Mouse (Mus musculus) midbrain, embryonic 12.5 days (tissue): ENCODE results near the gene Pak3. TPM values are rescaled to one million over a fixed set of nuclear protein-coding genes. Genes with fewer than 3 reads are reported as not detected.

Experiments
- ATAC-seq: fragments of 200-750 bp; cut with Nextera tagmentation; 2 replicates; pipeline ENCODE4 v1.8.0; 2017; ENCODE audit warnings: low read depth, moderate TSS enrichment, moderate library complexity; ENCODE audit not compliant: low FRiP score
- H3K27ac ChIP-seq: fragments of 300-500 bp; sonication (generic); replicated peaks from 2 replicates; pipeline ENCODE4 v1.5.1; 2016; ENCODE audit warnings: mild to moderate bottlenecking
- H3K27me3 ChIP-seq: fragments of 300-500 bp; sonication (generic); 2 replicates; pipeline ENCODE4 v1.6.1; 2016; ENCODE audit warnings: mild to moderate bottlenecking
- H3K36me3 ChIP-seq: fragments of 300-500 bp; sonication (generic); 2 replicates; pipeline ENCODE4 v1.6.1; 2016
- H3K4me1 ChIP-seq: fragments of 300-500 bp; sonication (generic); 2 replicates; pipeline ENCODE4 v1.6.1; 2016
- H3K4me2 ChIP-seq: fragments of 300-500 bp; sonication (generic); replicated peaks from 2 replicates; pipeline ENCODE4 v1.6.1; 2016; ENCODE audit warnings: mild to moderate bottlenecking, moderate library complexity
- H3K4me3 ChIP-seq: fragments of 300-500 bp; sonication (generic); 2 replicates; pipeline ENCODE4 v1.5.1; 2016; ENCODE audit warnings: mild to moderate bottlenecking
- H3K9ac ChIP-seq: fragments of 300-500 bp; sonication (generic); replicated peaks from 2 replicates; pipeline ENCODE4 v1.6.1; 2016; ENCODE audit warnings: mild to moderate bottlenecking, moderate library complexity
- H3K9me3 ChIP-seq: fragments of 300-500 bp; sonication (generic); 2 replicates; pipeline ENCODE4 v1.6.1; 2016; ENCODE audit warnings: mild to moderate bottlenecking
- WGBS: fragments of 180-500 bp; shearing (Covaris S2); methylation state at CpG from one replicate; pipeline ENCODE4 v1.1.7; 2016; 5-methylcytosine and 5-hydroxymethylcytosine counted together
- polyA plus RNA-seq: library from polyadenylated mRNA; unstranded; fragments of >200 nt; fragmentation: Nextera tagmentation; extraction: Ambion mirVana; gene quantifications from 2 replicates; pipeline ENCODE4 v1.2.1, GENCODE M21; 2016

The Pak3 gene
- polyA plus RNA-seq, 1 experiment from 2014 or later: 120 TPM

- H3K9ac ChIP-seq: no peak overlapping the region
- H3K4me3 ChIP-seq: no peak overlapping the region
- H3K27ac ChIP-seq: no peak overlapping the region
- H3K4me1 ChIP-seq: no peaks in the 10 kb centered on the region
- H3K4me2 ChIP-seq: peak overlapping the region; percentile 54
- 60% methylated on average over 4 of the region's 4 CpGs for WGBS
- ATAC-seq: no peak
- H3K9me3 ChIP-seq: no peaks in the 10 kb centered on the region
- H3K36me3 ChIP-seq: no peaks in the 10 kb centered on the region
- peaks cover 57% of the 10 kb centered on the region for H3K27me3 ChIP-seq
Observed at GRCm38 (mm10) chrX:143666991-143667390, 148.6 kb downstream of the Pak3 start.

GRCm38 (mm10) chrX:143668242-143668641 is 149.9 kb downstream of the Pak3 start:
- Histone ChIP-seq H3K4me1 (no peaks in the 10 kb centered on the region), H3K4me2 (no peak overlapping the region), H3K36me3 (no peaks in the 10 kb centered on the region), H3K4me3 (no peak overlapping the region), H3K27me3 (peaks cover 55% of the 10 kb centered on the region), H3K9me3 (no peaks in the 10 kb centered on the region), H3K27ac (no peak overlapping the region), H3K9ac (no peak overlapping the region)
- no peak for ATAC-seq
- 44% methylated on average over 3 of the region's 3 CpGs for WGBS

GRCm38 (mm10) chrX:143678566-143678965 is 160.2 kb downstream of the Pak3 start:
- no peak overlapping the region for H3K4me2 ChIP-seq
- no peak overlapping the region for H3K4me3 ChIP-seq
- WGBS: 67% methylated on average over 2 of the region's 2 CpGs
- no peak overlapping the region for H3K27ac ChIP-seq
- H3K4me1 ChIP-seq: no peaks in the 10 kb centered on the region
- no peak for ATAC-seq
- no peak overlapping the region for H3K9ac ChIP-seq
- H3K27me3 ChIP-seq: no peaks in the 10 kb centered on the region
- H3K36me3 ChIP-seq: no peaks in the 10 kb centered on the region
- H3K9me3 ChIP-seq: no peaks in the 10 kb centered on the region

GRCm38 (mm10) chrX:143722250-143722649 is 203.9 kb downstream of the Pak3 start:
- Histone ChIP-seq H3K9me3 (no peaks in the 10 kb centered on the region), H3K27ac (no peak overlapping the region), H3K9ac (no peak overlapping the region), H3K36me3 (no peaks in the 10 kb centered on the region), H3K4me3 (no peak overlapping the region), H3K4me2 (no peak overlapping the region), H3K27me3 (no peaks in the 10 kb centered on the region), H3K4me1 (no peaks in the 10 kb centered on the region)
- no peak for ATAC-seq
- WGBS: 85% methylated on average over 1 of the region's 1 CpGs

GRCm38 (mm10) chrX:143725411-143725810 is 207.0 kb downstream of the Pak3 start:
- H3K4me3 ChIP-seq: no peak overlapping the region
- no peaks in the 10 kb centered on the region for H3K9me3 ChIP-seq
- no peak overlapping the region for H3K4me2 ChIP-seq
- no peaks in the 10 kb centered on the region for H3K27me3 ChIP-seq
- no peaks in the 10 kb centered on the region for H3K4me1 ChIP-seq
- no peaks in the 10 kb centered on the region for H3K36me3 ChIP-seq
- 91% methylated on average over 3 of the region's 3 CpGs for WGBS
- no peak for ATAC-seq
- no peak overlapping the region for H3K9ac ChIP-seq
- H3K27ac ChIP-seq: no peak overlapping the region

- Histone ChIP-seq H3K9me3 (no peaks in the 10 kb centered on the region), H3K27me3 (no peaks in the 10 kb centered on the region), H3K9ac (no peak overlapping the region), H3K4me2 (no peak overlapping the region), H3K27ac (no peak overlapping the region), H3K36me3 (no peaks in the 10 kb centered on the region), H3K4me3 (no peak overlapping the region), H3K4me1 (no peaks in the 10 kb centered on the region)
- ATAC-seq: no peak
- 42% methylated on average over 4 of the region's 4 CpGs for WGBS
Observed at GRCm38 (mm10) chrX:143736035-143736434, 217.6 kb downstream of the Pak3 start.

- no peaks in the 10 kb centered on the region for H3K27me3 ChIP-seq
- WGBS: 24% methylated on average over 2 of the region's 2 CpGs
Observed at GRCm38 (mm10) chrX:143739171-143739570, 220.8 kb downstream of the Pak3 start.

GRCm38 (mm10) chrX:143762556-143762955 is 244.2 kb downstream of the Pak3 start:
- 87% methylated on average over 3 of the region's 3 CpGs for WGBS
- H3K9me3 ChIP-seq: no peaks in the 10 kb centered on the region
- H3K27ac ChIP-seq: no peak overlapping the region
- H3K4me3 ChIP-seq: no peak overlapping the region
- H3K9ac ChIP-seq: no peak overlapping the region
- H3K27me3 ChIP-seq: no peaks in the 10 kb centered on the region
- H3K4me1 ChIP-seq: no peaks in the 10 kb centered on the region
- no peaks in the 10 kb centered on the region for H3K36me3 ChIP-seq
- no peak overlapping the region for H3K4me2 ChIP-seq
- ATAC-seq: no peak

More at GRCm38 (mm10) chrX:143739171-143739570, 220.8 kb downstream of the Pak3 start:
- Histone ChIP-seq H3K9ac (no peak overlapping the region), H3K4me3 (no peak overlapping the region), H3K27ac (no peak overlapping the region), H3K4me2 (no peak overlapping the region), H3K36me3 (no peaks in the 10 kb centered on the region), H3K4me1 (no peaks in the 10 kb centered on the region), H3K9me3 (no peaks in the 10 kb centered on the region)
- ATAC-seq: no peak

- no peak for ATAC-seq
- no peaks in the 10 kb centered on the region for H3K4me1 ChIP-seq
- H3K27ac ChIP-seq: no peak overlapping the region
- H3K36me3 ChIP-seq: no peaks in the 10 kb centered on the region
- no peak overlapping the region for H3K9ac ChIP-seq
- H3K4me3 ChIP-seq: no peak overlapping the region
- H3K9me3 ChIP-seq: no peaks in the 10 kb centered on the region
- H3K27me3 ChIP-seq: no peaks in the 10 kb centered on the region
- WGBS: 74% methylated on average over 1 of the region's 1 CpGs
- H3K4me2 ChIP-seq: no peak overlapping the region
Observed at GRCm38 (mm10) chrX:143815948-143816347, 297.6 kb downstream of the Pak3 start.

- Histone ChIP-seq H3K27ac (no peak overlapping the region), H3K9me3 (no peaks in the 10 kb centered on the region), H3K9ac (no peak overlapping the region), H3K4me2 (no peak overlapping the region), H3K4me3 (no peak overlapping the region), H3K4me1 (no peaks in the 10 kb centered on the region), H3K27me3 (no peaks in the 10 kb centered on the region), H3K36me3 (no peaks in the 10 kb centered on the region)
- no peak for ATAC-seq
- 94% methylated on average over 2 of the region's 2 CpGs for WGBS
Observed at GRCm38 (mm10) chrX:143818961-143819360, 300.6 kb downstream of the Pak3 start.

- no peak overlapping the region for H3K4me3 ChIP-seq
- H3K9me3 ChIP-seq: no peaks in the 10 kb centered on the region
- no peaks in the 10 kb centered on the region for H3K36me3 ChIP-seq
- no peaks in the 10 kb centered on the region for H3K4me1 ChIP-seq
- ATAC-seq: no peak
- H3K27me3 ChIP-seq: peaks cover 10% of the 10 kb centered on the region
- no peak overlapping the region for H3K4me2 ChIP-seq
- WGBS: 61% methylated on average over 4 of the region's 4 CpGs
- no peak overlapping the region for H3K27ac ChIP-seq
- no peak overlapping the region for H3K9ac ChIP-seq
Observed at GRCm38 (mm10) chrX:143826521-143826920, 308.1 kb downstream of the Pak3 start.

GRCm38 (mm10) chrX:143827212-143827611 is 308.8 kb downstream of the Pak3 start, which contains the start of gene Capn6:
TSS of gene Capn6 (minus strand) at chrX:143827414.
- Histone ChIP-seq H3K4me2 (no peak within 1 kb of the TSS), H3K27ac (no peak within 1 kb of the TSS), H3K4me1 (no peaks in the 10 kb centered on the region), H3K9ac (no peak within 1 kb of the TSS), H3K36me3 (no peaks in the 10 kb centered on the region), H3K4me3 (no peak within 1 kb of the TSS), H3K9me3 (no peaks in the 10 kb centered on the region), H3K27me3 (peaks cover 10% of the 10 kb centered on the region)
- ATAC-seq: no peak
- 47% methylated on average over 4 of the region's 4 CpGs for WGBS

- ATAC-seq: no peak
- no peaks in the 10 kb centered on the region for H3K36me3 ChIP-seq
- no peaks in the 10 kb centered on the region for H3K4me1 ChIP-seq
- no peak overlapping the region for H3K27ac ChIP-seq
- H3K4me3 ChIP-seq: no peak overlapping the region
- 86% methylated on average over 3 of the region's 3 CpGs for WGBS
- H3K4me2 ChIP-seq: no peak overlapping the region
- H3K9me3 ChIP-seq: no peaks in the 10 kb centered on the region
- peaks cover 4% of the 10 kb centered on the region for H3K27me3 ChIP-seq
- H3K9ac ChIP-seq: no peak overlapping the region
Observed at GRCm38 (mm10) chrX:143846637-143847036, 328.2 kb downstream of the Pak3 start.
